Mouse (Mus musculus) intestine, embryonic 14.5 days (tissue): ENCODE results near the gene Igsf21. TPM values are rescaled to one million over a fixed set of nuclear protein-coding genes. Genes with fewer than 3 reads are reported as not detected.

ENCODE experiments used
- ATAC-seq: fragments of 200-750 bp; cut with Nextera tagmentation; replicated peaks from 2 replicates; pipeline ENCODE4 v1.8.0; 2017; ENCODE audit warnings: low read depth, moderate number of reproducible peaks, moderate TSS enrichment, moderate library complexity; ENCODE audit not compliant: low FRiP score, low TSS enrichment
- DNase-seq: peaks from one replicate; pipeline ENCODE4 v3.0.0-alpha.2; 2018; ENCODE audit warnings: low spot score
- H3K27ac ChIP-seq: fragments of 300-500 bp; sonication (generic); 2 replicates; pipeline ENCODE4 v1.5.1; 2014; ENCODE audit warnings: low read depth, mild to moderate bottlenecking, control low read depth
- H3K27me3 ChIP-seq: fragments of 300-500 bp; sonication (generic); replicated peaks from 2 replicates; pipeline ENCODE4 v1.6.1; 2014; ENCODE audit warnings: low read length, control low read depth; ENCODE audit not compliant: control insufficient read depth, insufficient read depth
- H3K36me3 ChIP-seq: fragments of 300-500 bp; sonication (generic); 2 replicates; pipeline ENCODE4 v1.6.1; 2014; ENCODE audit warnings: low read length, control low read depth; ENCODE audit not compliant: control insufficient read depth, insufficient read depth
- H3K4me1 ChIP-seq: fragments of 300-500 bp; sonication (generic); replicated peaks from 2 replicates; pipeline ENCODE4 v1.6.1; 2014; ENCODE audit warnings: low read length, control low read depth, mixed read lengths; ENCODE audit not compliant: control insufficient read depth, insufficient read depth
- H3K4me2 ChIP-seq: fragments of 300-500 bp; sonication (generic); 2 replicates; pipeline ENCODE4 v1.6.1; 2014; ENCODE audit warnings: low read length
- H3K4me3 ChIP-seq: fragments of 300-500 bp; sonication (generic); 2 replicates; pipeline ENCODE4 v1.5.1; 2014; ENCODE audit warnings: low read depth, low read length, control low read depth, mixed read lengths
- H3K9ac ChIP-seq: fragments of 300-500 bp; sonication (generic); 2 replicates; pipeline ENCODE4 v1.6.1; 2014; ENCODE audit warnings: mild to moderate bottlenecking, low read length
- H3K9me3 ChIP-seq: fragments of 300-500 bp; sonication (generic); 2 replicates; pipeline ENCODE4 v1.6.1; 2016; ENCODE audit warnings: low read length, control low read depth; ENCODE audit not compliant: control insufficient read depth
- WGBS: fragments of 180-500 bp; shearing (Covaris S2); extraction: QIAGEN DNeasy Blood & Tissue Kit; methylation state at CpG from one replicate; pipeline ENCODE4 v1.1.7; 2014; 5-methylcytosine and 5-hydroxymethylcytosine counted together
- polyA plus RNA-seq: library from polyadenylated mRNA; unstranded; fragments of >200 nt; fragmentation: Nextera tagmentation; extraction: Ambion mirVana; gene quantifications from 2 replicates; pipeline ENCODE4 v1.2.1, GENCODE M21; 2014

Igsf21 gene
- polyA plus RNA-seq, 1 experiment from 2014 or later = 2.2 TPM

DNA sequence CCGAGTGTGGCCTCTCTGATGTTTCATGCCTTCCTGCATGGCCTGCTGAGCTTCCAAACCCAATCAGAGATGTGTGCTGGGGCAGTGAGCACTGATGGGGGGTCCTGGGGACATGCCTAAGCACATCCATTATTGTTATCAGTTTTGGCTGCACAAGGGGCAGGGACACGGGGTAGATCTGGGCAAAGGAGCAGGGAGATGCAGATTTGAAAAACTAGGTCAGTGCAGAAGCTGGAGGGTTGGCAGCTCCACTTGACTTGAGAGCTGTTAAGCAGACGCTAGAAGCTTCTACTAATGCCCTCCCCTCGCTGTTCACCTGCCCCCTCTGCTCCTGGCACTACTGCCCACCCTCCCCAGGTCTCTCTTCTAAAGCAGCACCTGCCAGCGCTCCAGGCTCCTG lies 20.5 kb upstream of the Igsf21 start:
- H3K36me3 ChIP-seq = no peaks in the 10 kb centered on the region
- DNase-seq (no peak), ATAC-seq (no peak)
- no peak overlapping the region for H3K4me3 ChIP-seq
- H3K4me1 ChIP-seq = no peaks in the 10 kb centered on the region
- H3K4me2 ChIP-seq = no peak overlapping the region
- H3K27ac ChIP-seq = no peak overlapping the region
- H3K9me3 ChIP-seq = no peaks in the 10 kb centered on the region
- H3K9ac ChIP-seq = no peak overlapping the region
- H3K27me3 ChIP-seq = no peaks in the 10 kb centered on the region
- WGBS = 67% methylated on average over 5 of the region's 5 CpGs

GRCm38 (mm10) chr4:140258968-140259367 lies 12.4 kb upstream of the Igsf21 start:
- 9% methylated on average over 6 of the region's 6 CpGs for WGBS
- Histone ChIP-seq H3K4me3 (no peak overlapping the region), H3K9me3 (no peaks in the 10 kb centered on the region), H3K36me3 (no peaks in the 10 kb centered on the region), H3K4me2 (no peak overlapping the region), H3K27ac (no peak overlapping the region), H3K4me1 (no peaks in the 10 kb centered on the region), H3K9ac (no peak overlapping the region), H3K27me3 (no peaks in the 10 kb centered on the region)
- peak; percentile 89 for ATAC-seq
- DNase-seq = peak; percentile 87

- DNase-seq (peak; percentile 76), ATAC-seq (no peak)
- Histone ChIP-seq H3K9ac (no peak overlapping the region), H3K27ac (no peak overlapping the region), H3K4me3 (no peak overlapping the region), H3K4me1 (no peaks in the 10 kb centered on the region), H3K9me3 (no peaks in the 10 kb centered on the region), H3K4me2 (no peak overlapping the region), H3K27me3 (peaks cover 33% of the 10 kb centered on the region), H3K36me3 (no peaks in the 10 kb centered on the region)
- WGBS = 10% methylated on average over 7 of the region's 7 CpGs
Observed at GRCm38 (mm10) chr4:140252369-140252768, 5.8 kb upstream of the Igsf21 start.

DNA sequence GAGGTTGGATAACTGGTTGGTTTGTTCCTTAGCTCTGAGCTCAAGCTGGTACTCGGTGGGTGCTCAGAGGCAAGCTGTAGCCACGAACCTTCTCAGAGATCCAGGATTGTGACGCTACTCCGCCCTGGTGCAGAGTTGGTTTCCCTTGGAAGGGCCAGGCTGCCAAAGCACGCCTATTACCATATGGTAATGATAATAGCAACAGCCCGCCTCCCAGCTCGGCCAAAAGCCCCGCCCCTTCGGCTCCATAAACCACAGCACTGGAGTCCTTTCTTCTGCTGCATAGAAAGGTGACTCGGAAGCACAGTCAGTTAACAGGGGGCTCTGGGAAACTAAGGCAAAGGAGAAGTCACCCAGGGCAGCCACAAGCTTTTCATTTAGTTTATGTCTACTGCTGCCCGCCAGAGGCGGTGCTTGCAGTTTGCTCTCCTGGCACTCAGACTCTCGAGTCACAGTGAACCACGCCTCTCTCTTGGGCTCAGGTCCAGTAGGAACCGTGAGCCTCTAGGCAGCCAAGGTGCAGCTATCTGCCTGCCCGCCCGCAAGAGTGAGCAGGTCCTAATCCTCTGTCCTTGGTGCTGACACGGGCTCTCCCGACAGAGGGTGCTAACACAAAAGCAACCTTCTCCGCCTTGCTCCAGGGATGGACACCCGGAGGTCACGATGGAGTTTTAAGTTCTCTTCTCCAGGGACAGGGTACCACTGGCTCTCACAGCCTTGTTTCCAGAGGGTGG lies 2.6 kb upstream of the Igsf21 start:
- DNase-seq = peak; percentile 77
- H3K4me3 ChIP-seq = no peak overlapping the region
- H3K9ac ChIP-seq = no peak overlapping the region
- ATAC-seq = 0 out of 2 replicates have a peak, but pooled peaks have one; percentile 43
- no peaks in the 10 kb centered on the region for H3K9me3 ChIP-seq
- WGBS = 7% methylated on average over 22 of the region's 22 CpGs
- H3K27me3 ChIP-seq = peaks cover 65% of the 10 kb centered on the region
- no peak overlapping the region for H3K27ac ChIP-seq
- H3K36me3 ChIP-seq = no peaks in the 10 kb centered on the region
- H3K4me1 ChIP-seq = no peaks in the 10 kb centered on the region
- H3K4me2 ChIP-seq = no peak overlapping the region

GRCm38 (mm10) chr4:140248396-140248795 lies 1.8 kb upstream of the Igsf21 start:
- H3K36me3 ChIP-seq = no peaks in the 10 kb centered on the region
- DNase-seq (no peak), ATAC-seq (no peak)
- H3K27ac ChIP-seq = no peak overlapping the region
- peaks cover 73% of the 10 kb centered on the region for H3K27me3 ChIP-seq
- H3K9me3 ChIP-seq = no peaks in the 10 kb centered on the region
- H3K9ac ChIP-seq = no peak overlapping the region
- no peaks in the 10 kb centered on the region for H3K4me1 ChIP-seq
- no peak overlapping the region for H3K4me2 ChIP-seq
- H3K4me3 ChIP-seq = no peak overlapping the region
- 6% methylated on average over 8 of the region's 8 CpGs for WGBS

DNA sequence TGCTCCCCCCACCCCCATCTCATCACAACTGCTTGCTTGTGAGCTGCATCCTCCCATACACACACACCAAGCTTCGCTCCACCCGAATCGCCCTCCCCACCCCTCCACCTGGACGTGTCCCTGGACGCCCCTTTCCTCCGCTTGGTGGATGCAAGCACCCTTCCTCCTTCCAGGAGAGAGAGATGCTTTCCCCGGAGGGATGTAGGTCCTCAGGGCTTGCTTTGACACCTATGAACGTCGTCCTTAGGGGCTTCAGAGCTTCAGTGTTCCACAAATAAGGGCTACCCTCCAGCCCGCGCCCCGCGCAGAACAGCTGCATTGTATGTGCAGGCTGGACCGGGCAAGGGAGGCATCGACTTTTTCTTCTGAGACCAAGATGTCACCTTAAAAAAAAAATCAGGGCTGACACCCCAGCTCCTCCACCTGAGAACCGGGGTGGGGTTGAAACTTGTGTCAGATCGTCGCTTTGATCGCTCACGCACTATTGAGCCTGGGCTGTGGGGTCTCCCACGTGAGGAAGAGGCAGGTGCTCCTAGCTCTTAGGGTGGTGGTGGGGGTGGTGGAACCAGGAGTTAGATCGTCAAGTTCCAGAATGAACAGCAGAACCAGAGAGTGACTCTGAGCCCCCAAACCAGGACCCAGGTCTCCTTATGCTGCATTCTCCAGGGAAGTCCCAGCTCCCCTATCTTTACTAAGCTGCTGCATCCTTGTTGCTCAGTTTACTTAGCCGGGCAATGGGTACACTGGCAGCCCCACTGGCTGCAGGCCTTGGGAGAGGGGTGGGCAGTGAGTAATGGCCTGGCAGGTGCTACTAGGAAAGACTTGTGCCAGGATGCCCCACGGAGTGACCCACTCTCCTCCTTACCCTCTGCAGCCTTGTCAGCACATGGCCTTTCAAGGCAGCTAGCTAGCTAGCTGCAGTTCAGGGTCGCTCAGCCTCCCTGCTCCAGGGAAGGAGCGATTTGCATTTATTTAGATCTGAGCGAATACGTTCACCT lies 721 bp upstream of the Igsf21 start:
- peak overlapping the region; percentile 40 for H3K4me2 ChIP-seq
- 13% methylated on average over 28 of the region's 28 CpGs for WGBS
- H3K36me3 ChIP-seq = no peaks in the 10 kb centered on the region
- ATAC-seq (no peak), DNase-seq (no peak)
- no peak overlapping the region for H3K27ac ChIP-seq
- H3K9me3 ChIP-seq = no peaks in the 10 kb centered on the region
- H3K27me3 ChIP-seq = peaks cover 84% of the 10 kb centered on the region
- H3K4me3 ChIP-seq = 0 out of 2 replicates have a peak overlapping the region, but pooled peaks have one; percentile 22
- no peak overlapping the region for H3K9ac ChIP-seq
- H3K4me1 ChIP-seq = no peaks in the 10 kb centered on the region

DNA sequence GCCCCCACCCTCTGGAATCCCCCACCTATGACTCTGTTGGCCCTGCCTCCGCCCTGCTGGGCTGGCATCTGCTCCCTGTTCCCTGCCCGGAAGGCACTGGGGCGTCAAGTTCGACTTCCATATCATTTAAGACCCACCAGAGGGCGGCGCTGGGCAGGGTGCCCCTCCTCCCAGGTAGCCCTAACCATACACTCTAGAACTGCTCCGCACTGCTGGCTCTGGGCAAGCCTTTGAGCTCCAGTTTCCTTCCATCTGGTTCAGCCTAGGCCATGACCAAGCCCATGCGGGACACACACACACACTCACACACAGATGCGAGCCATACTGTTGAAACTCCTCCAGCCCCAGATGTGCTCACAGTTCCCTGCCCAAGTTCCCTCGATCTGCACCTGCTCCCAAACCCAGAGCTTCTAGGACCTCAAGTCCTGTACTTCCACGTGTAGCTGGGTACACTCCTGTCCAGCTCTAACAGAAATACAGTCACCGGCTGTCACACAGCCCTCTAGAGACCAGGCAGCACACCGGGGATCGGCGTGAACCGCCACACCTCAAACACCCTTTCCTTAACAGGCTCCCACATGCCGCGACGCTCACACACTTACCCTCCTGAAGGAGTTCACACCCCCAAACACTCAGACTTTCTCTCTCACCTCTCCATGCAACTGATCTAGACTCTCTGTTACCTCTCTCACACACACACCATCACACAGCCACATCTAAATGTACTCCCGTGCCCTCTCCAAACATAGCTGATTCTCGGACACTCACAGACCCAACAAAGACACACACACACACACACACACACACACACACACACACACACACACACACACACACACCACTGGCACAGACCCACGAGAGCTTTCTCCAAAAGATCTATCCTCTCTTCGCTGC lies 1.1 kb downstream of the Igsf21 start:
- H3K27ac ChIP-seq = no peak overlapping the region
- no peak for DNase-seq
- H3K9me3 ChIP-seq = no peaks in the 10 kb centered on the region
- peaks cover 81% of the 10 kb centered on the region for H3K27me3 ChIP-seq
- H3K36me3 ChIP-seq = no peaks in the 10 kb centered on the region
- WGBS = 4% methylated on average over 23 of the region's 23 CpGs
- peak overlapping the region; percentile 40; the same call in 1 of the 2 replicates for H3K4me2 ChIP-seq
- no peak overlapping the region for H3K9ac ChIP-seq
- ATAC-seq = no peak
- H3K4me3 ChIP-seq = peak overlapping the region; percentile 22
- no peaks in the 10 kb centered on the region for H3K4me1 ChIP-seq

DNA sequence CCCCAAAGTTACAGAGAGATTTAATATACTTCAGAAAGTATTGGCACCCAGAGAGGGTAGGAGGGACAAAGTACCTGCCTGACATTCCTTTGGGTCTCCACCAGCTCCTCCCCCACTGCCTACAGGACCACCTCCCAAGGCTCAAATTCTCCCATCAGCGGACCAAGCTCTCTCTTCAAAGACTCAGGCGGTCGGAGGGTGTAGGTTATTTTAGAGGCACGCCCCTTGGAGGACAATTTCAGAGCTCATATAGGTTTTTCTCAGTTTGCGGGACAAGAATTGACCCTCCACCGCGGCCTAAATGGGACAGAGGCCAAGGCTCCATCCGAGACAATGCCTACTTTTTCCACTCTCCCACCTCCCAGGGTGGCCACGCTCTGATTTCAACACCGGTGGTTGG lies 1.7 kb downstream of the Igsf21 start:
- no peak for ATAC-seq
- H3K4me1 ChIP-seq = no peaks in the 10 kb centered on the region
- WGBS = 0% methylated on average over 10 of the region's 10 CpGs

More for the DNA sequence above, 1.7 kb downstream of the Igsf21 start:
- H3K4me3 ChIP-seq = no peak overlapping the region
- H3K4me2 ChIP-seq = no peak overlapping the region
- H3K9ac ChIP-seq = no peak overlapping the region
- no peak for DNase-seq
- no peaks in the 10 kb centered on the region for H3K36me3 ChIP-seq
- no peaks in the 10 kb centered on the region for H3K9me3 ChIP-seq
- no peak overlapping the region for H3K27ac ChIP-seq
- peaks cover 75% of the 10 kb centered on the region for H3K27me3 ChIP-seq
